Mouse (Mus musculus) adrenal gland, adult (tissue): ENCODE data around the gene Ugt1a6a.

Experiments used
- DNase-seq, 2 experiments: peaks; one replicate each; pipeline ENCODE4 v3.0.0; 2022 to 2023; ENCODE audit warnings: low spot score in 1 of 2; ENCODE audit not compliant: inconsistent age in 2 of 2

The Ugt1a6a gene

GRCm38 (mm10) chr1:88262961-88263360 lies 128.4 kb downstream of the Ugt1a6a start:
- DNase-seq: no peak

DNA sequence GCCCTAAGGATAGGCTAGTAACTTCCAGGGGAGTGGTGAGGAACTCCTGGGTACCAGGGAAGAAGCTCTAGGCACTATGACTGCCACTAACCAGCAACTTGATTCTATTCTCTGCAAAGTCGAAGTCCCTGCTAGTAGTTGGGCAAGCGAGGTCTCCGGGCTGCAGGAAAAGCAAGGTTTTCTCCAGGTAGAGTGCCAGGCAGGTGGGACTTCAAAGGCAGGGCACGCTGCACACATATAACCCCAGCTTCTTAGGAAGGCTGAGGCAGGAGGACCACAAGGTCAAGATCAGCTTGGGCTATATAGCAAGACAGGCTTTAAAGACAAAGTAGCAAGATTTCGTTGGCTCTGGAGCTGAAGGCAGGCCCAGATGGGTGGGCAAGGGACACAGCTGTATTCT lies 129.2 kb downstream of the Ugt1a6a start:
- peak; percentile 36 to 70 for DNase-seq

DNA sequence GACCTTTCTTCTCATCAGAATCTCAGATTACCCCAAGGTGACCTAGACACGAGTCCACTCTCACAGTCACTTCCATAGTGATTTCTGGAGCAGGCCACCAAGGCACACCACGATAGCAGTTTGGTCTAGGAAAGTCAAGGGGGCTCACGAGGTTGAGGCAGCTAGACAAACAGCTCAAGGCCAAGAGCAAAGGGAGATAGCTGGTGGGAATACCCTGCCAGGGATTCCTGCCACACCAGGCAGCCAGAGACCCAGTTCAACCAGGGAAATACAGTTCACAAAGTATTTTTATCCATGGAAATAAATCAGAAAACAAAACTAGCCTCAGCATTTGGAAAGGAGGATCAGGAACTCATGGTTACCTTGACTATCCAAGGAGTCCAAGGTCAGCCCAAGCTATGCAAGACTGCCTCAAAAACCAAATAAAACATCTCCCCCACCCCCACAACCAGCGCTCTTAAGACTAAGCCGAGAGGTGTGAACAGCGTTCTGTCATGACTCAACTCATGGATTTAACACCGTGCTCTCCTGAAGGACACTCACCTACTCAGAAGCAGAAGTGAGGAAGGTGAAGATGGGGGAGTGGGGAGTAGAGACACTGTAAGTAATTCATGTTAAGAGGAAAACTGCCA lies 129.7 kb downstream of the Ugt1a6a start:
- peak; percentile 51 to 83 for DNase-seq

GRCm38 (mm10) chr1:88264869-88265240 lies 130.2 kb downstream of the Ugt1a6a start:
- DNase-seq: peak; percentile 64 to 81

DNA sequence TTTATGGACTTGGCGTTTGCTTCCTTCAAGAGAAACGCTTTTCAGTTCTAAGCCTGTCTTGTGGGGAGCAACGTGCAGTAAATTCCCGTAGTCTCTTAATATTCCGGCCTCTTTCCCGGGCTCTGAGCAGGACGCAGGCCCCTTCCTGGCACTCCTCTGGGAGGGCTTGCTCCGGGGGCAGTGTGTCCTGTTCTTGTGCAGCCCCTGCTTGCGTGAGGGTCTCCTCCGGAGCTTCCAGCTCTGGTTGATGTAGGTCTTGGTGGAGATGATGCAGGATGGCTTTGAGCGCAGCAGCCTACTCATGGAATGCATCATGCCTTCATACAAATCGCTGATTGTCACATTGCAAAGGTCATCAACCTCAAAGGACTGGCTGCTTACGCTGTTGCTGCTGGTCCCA lies 131.5 kb downstream of the Ugt1a6a start:
- DNase-seq: peak in 1 of 2 experiments; percentile 55

- DNase-seq: peak; percentile 26 to 68
Observed at GRCm38 (mm10) chr1:88267489-88267888, 132.9 kb downstream of the Ugt1a6a start.

- peak in 1 of 2 experiments; percentile 71 for DNase-seq
Observed at GRCm38 (mm10) chr1:88268070-88268469, 133.5 kb downstream of the Ugt1a6a start.
